Mouse (Mus musculus): ENCODE results near the gene 3110082J24Rik.

DNA sequence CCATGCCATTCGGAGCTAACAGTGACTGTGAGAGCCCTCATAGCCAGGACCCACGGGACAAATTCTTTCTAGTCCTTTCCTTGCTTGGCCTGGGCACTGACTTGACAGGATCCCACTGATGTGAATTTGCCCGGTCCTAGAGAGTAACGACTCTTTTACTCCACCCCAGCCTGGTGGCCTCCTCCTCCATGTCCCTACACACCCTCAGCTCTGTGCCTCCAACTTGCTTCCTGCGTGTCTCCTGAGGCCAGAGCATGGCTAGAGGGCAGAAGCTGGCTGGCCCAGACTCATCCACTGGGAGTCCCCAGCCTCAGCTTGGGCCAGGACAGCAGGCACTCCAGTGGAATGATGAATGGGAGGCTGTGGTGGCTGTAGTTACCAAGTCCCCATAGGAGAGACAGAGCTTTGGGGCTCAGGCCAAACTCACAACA lies 1.7 kb upstream of the 3110082J24Rik start:
- TF ChIP-seq EP300 (optimal IDR thresholded peaks at IDR 0.05) (no peak), CTCF (IDR thresholded peaks at IDR 0.05; ENCODE audit: low read depth) (no peak)

All from stomach, postnatal 0 days (tissue).